Mouse (Mus musculus) stomach, embryonic 15.5 days (tissue): ENCODE data around the gene Spred3. TPM values are rescaled to one million over a fixed set of nuclear protein-coding genes. Genes with fewer than 3 reads are reported as not detected.
A peak's percentile ranks its signal among the peaks of the same experiment; 100 is the strongest.

Experiments used
- ATAC-seq: fragments of 200-750 bp; cut with Nextera tagmentation; 2 replicates; pipeline ENCODE4 v1.8.0; 2017; ENCODE audit warnings: low read depth, moderate number of reproducible peaks, moderate TSS enrichment; ENCODE audit not compliant: insufficient read depth, low FRiP score
- H3K27ac ChIP-seq: fragments of 300-500 bp; sonication (generic); 2 replicates; pipeline ENCODE4 v1.5.1; 2015; ENCODE audit warnings: mild to moderate bottlenecking, inconsistent platforms
- H3K27me3 ChIP-seq: fragments of 300-500 bp; sonication (generic); replicated peaks from 2 replicates; pipeline ENCODE4 v1.6.1; 2015; ENCODE audit warnings: inconsistent platforms
- H3K36me3 ChIP-seq: fragments of 300-500 bp; sonication (generic); 2 replicates; pipeline ENCODE4 v1.6.1; 2015; ENCODE audit warnings: inconsistent platforms
- H3K4me1 ChIP-seq: fragments of 300-500 bp; sonication (generic); 2 replicates; pipeline ENCODE4 v1.6.1; 2015; ENCODE audit warnings: inconsistent platforms
- H3K4me2 ChIP-seq: fragments of 300-500 bp; sonication (generic); 2 replicates; pipeline ENCODE4 v1.6.1; 2015; ENCODE audit warnings: mild to moderate bottlenecking, inconsistent platforms
- H3K4me3 ChIP-seq: fragments of 300-500 bp; sonication (generic); replicated peaks from 2 replicates; pipeline ENCODE4 v1.5.1; 2015; ENCODE audit warnings: inconsistent platforms
- H3K9ac ChIP-seq: fragments of 300-500 bp; sonication (generic); 2 replicates; pipeline ENCODE4 v1.6.1; 2015; ENCODE audit warnings: inconsistent platforms
- H3K9me3 ChIP-seq: fragments of 300-500 bp; sonication (generic); 2 replicates; pipeline ENCODE4 v1.6.1; 2016; ENCODE audit warnings: inconsistent platforms
- WGBS: fragments of 180-500 bp; shearing (Covaris S2); methylation state at CpG from one replicate; pipeline ENCODE4 v1.1.7; 2015; 5-methylcytosine and 5-hydroxymethylcytosine counted together
- polyA plus RNA-seq: library from polyadenylated mRNA; unstranded; fragments of >200 nt; fragmentation: Nextera tagmentation; extraction: Ambion mirVana; gene quantifications from 2 replicates; pipeline ENCODE4 v1.2.1, GENCODE M21; 2015

The Spred3 gene
- polyA plus RNA-seq, 1 experiment from 2014 or later = 1.9 TPM

DNA sequence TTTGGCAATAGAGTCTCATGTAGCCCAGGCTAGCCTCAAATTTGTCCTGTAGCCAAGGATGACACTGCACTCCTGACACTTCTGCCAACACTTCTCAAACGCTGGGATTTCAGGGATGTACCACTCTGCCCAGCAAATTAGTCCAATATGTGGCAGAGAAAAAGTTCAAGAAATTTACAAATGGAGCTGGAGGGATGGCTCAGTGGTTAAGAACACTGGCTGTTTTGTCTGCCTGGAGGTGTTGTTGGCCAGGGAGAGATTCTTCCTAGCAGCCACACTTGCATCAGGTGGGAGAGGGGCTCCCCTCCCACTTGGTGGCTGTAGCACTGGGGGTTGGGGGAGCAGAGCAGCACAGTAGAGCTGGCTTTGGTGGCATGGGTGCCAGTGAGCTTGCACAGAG is 50.7 kb downstream of the Spred3 start:
- no peak overlapping the region for H3K4me2 ChIP-seq
- ATAC-seq = no peak
- H3K27ac ChIP-seq = no peak overlapping the region
- no peak overlapping the region for H3K9ac ChIP-seq
- no peaks in the 10 kb centered on the region for H3K9me3 ChIP-seq
- H3K4me3 ChIP-seq = no peak overlapping the region
- 0 out of 2 replicates have a peak, but pooled peaks cover 10% of the 10 kb centered on the region for H3K4me1 ChIP-seq
- WGBS = 74% methylated on average over 1 of the region's 1 CpGs
- H3K27me3 ChIP-seq = no peaks in the 10 kb centered on the region
- H3K36me3 ChIP-seq = no peaks in the 10 kb centered on the region

DNA sequence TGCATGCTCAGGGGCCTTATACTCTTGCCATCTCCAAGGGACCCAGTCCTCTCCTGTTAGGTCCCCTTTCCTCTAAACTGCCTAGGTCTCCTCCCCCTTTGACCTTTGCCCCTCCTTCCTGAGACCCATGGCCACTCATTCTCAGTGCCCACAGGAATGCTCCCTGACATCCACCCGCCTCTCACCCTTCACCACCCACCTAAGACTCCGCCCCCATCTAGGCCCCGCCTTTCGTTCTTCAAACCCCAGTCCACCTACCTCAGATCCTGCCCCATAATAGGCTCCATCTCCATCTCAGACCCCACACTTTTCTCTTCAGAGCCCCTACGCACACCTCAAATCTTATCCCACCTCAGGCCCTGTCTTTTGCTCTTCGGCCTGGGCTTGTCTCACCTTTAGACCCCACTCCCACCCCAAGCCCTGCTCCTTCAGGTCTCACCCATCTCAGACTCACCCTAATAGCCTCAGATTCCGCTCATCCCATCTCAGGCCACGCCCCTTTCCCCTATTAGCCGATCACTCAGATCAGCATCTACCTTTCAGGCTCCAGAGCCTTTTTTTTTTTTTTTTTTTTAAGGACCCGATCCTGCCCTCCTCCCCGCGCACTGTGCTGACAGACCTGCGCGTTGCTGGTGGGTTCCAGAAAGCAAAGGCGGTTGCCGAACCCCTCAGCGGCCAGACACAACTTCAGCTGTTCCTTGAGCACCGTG is 51.9 kb downstream of the Spred3 start:
- H3K9me3 ChIP-seq = no peaks in the 10 kb centered on the region
- no peak overlapping the region for H3K9ac ChIP-seq
- no peaks in the 10 kb centered on the region for H3K36me3 ChIP-seq
- no peak overlapping the region for H3K27ac ChIP-seq
- H3K4me1 ChIP-seq = no peaks in the 10 kb centered on the region
- H3K4me2 ChIP-seq = no peak overlapping the region
- no peaks in the 10 kb centered on the region for H3K27me3 ChIP-seq
- 18% methylated on average over 18 of the region's 18 CpGs for WGBS
- ATAC-seq = no peak
- H3K4me3 ChIP-seq = no peak overlapping the region

- Histone ChIP-seq H3K4me3 (peak overlapping the region; percentile 20), H3K9me3 (no peaks in the 10 kb centered on the region), H3K36me3 (no peaks in the 10 kb centered on the region), H3K27ac (no peak overlapping the region), H3K27me3 (no peaks in the 10 kb centered on the region), H3K9ac (no peak overlapping the region), H3K4me1 (peaks cover 10% of the 10 kb centered on the region), H3K4me2 (peak overlapping the region; percentile 51)
- ATAC-seq = peak; percentile 71
- WGBS = 28% methylated on average over 38 of the region's 38 CpGs
These were observed 60.9 kb downstream of the Spred3 start for GRCm38 (mm10) chr7:29108992-29109955.

Other genes starting within 250 kb of the Spred3 start
- gene Actn4, start 208.1 kb downstream of the Spred3 start, polyA plus RNA-seq = 319 and 341 TPM in 2 replicates
- 370 and 373 TPM in 2 replicates for gene Eif3k, start 188.5 kb downstream of the Spred3 start, polyA plus RNA-seq
- gene Map4k1, start 188.4 kb downstream of the Spred3 start, polyA plus RNA-seq = 7.8 and 9.3 TPM in 2 replicates
- gene Ryr1, start 45.2 kb downstream of the Spred3 start, polyA plus RNA-seq = 0.30 and 0.76 TPM in 2 replicates
- gene Rasgrp4, start 35.6 kb downstream of the Spred3 start, polyA plus RNA-seq = 0.75 and 0.76 TPM in 2 replicates
- 24.8 and 26.7 TPM in 2 replicates for gene Fam98c, start 14.2 kb downstream of the Spred3 start, polyA plus RNA-seq
- gene Ggn, start 201 bp downstream of the Spred3 start, polyA plus RNA-seq = 0.42 and 0.66 TPM in 2 replicates
- 225 and 237 TPM in 2 replicates for gene Psmd8, start 10.3 kb upstream of the Spred3 start, polyA plus RNA-seq
- gene Catsperg1, start 43.6 kb upstream of the Spred3 start, polyA plus RNA-seq = 0.60 and 1.2 TPM in 2 replicates
- gene Kcnk6, start 62.1 kb upstream of the Spred3 start, polyA plus RNA-seq = 1.6 and 1.9 TPM in 2 replicates
- gene Yif1b, start 67.9 kb upstream of the Spred3 start, polyA plus RNA-seq = 83.7 and 85.8 TPM in 2 replicates
- 67.4 and 70.6 TPM in 2 replicates for gene 2200002D01Rik, start 78.1 kb upstream of the Spred3 start, polyA plus RNA-seq
- 525 and 574 TPM in 2 replicates for gene Spint2, start 111.5 kb upstream of the Spred3 start, polyA plus RNA-seq
- gene Ppp1r14a, start 118.9 kb upstream of the Spred3 start, polyA plus RNA-seq = 42.7 and 56.7 TPM in 2 replicates
- gene Dpf1, start 133.5 kb upstream of the Spred3 start, polyA plus RNA-seq = 7.6 and 8.2 TPM in 2 replicates